Mouse (Mus musculus) hindbrain, embryonic 14.5 days (tissue): ENCODE results near the gene 1700021F05Rik. TPM values are rescaled to one million over a fixed set of nuclear protein-coding genes. Genes with fewer than 3 reads are reported as not detected.

ENCODE experiments used
- ATAC-seq: fragments of 200-750 bp; cut with Nextera tagmentation; 2 replicates; pipeline ENCODE4 v1.8.0; 2017; ENCODE audit warnings: moderate number of reproducible peaks, mild to moderate bottlenecking, moderate TSS enrichment, moderate library complexity; ENCODE audit not compliant: low FRiP score
- DNase-seq: peaks from one replicate; pipeline ENCODE4 v3.0.0-alpha.2; 2015; ENCODE audit warnings: low spot score
- H3K27ac ChIP-seq: fragments of 300-500 bp; sonication (generic); 2 replicates; pipeline ENCODE4 v1.5.1; 2014; ENCODE audit warnings: mild to moderate bottlenecking, moderate library complexity
- H3K27me3 ChIP-seq: fragments of 300-500 bp; sonication (generic); 2 replicates; pipeline ENCODE4 v1.6.1; 2014; ENCODE audit warnings: mild to moderate bottlenecking, low read length, mixed read lengths; ENCODE audit not compliant: control insufficient read depth, insufficient read depth
- H3K36me3 ChIP-seq: fragments of 300-500 bp; sonication (generic); replicated peaks from 2 replicates; pipeline ENCODE4 v1.6.1; 2014; ENCODE audit not compliant: control insufficient read depth, insufficient read depth
- H3K4me1 ChIP-seq: fragments of 300-500 bp; sonication (generic); replicated peaks from 2 replicates; pipeline ENCODE4 v1.6.1; 2014; ENCODE audit warnings: antibody characterized with exemption, low read length, mixed read lengths; ENCODE audit not compliant: control insufficient read depth, insufficient read depth
- H3K4me2 ChIP-seq: fragments of 300-500 bp; sonication (generic); replicated peaks from 2 replicates; pipeline ENCODE4 v1.6.1; 2014; ENCODE audit warnings: mild to moderate bottlenecking, moderate library complexity
- H3K4me3 ChIP-seq: fragments of 300-500 bp; sonication (generic); replicated peaks from 2 replicates; pipeline ENCODE4 v1.5.1; 2014; ENCODE audit warnings: mild to moderate bottlenecking, low read length
- H3K9ac ChIP-seq: fragments of 300-500 bp; sonication (generic); 2 replicates; pipeline ENCODE4 v1.6.1; 2014
- H3K9me3 ChIP-seq: fragments of 300-500 bp; sonication (generic); 2 replicates; pipeline ENCODE4 v1.6.1; 2016; ENCODE audit warnings: low read length; ENCODE audit not compliant: control insufficient read depth
- WGBS: fragments of 180-500 bp; shearing (Covaris S2); extraction: QIAGEN DNeasy Blood & Tissue Kit; methylation state at CpG from one replicate; pipeline ENCODE4 v1.1.7; 2014; 5-methylcytosine and 5-hydroxymethylcytosine counted together
- polyA plus RNA-seq: library from polyadenylated mRNA; unstranded; fragments of >200 nt; fragmentation: Nextera tagmentation; extraction: Ambion mirVana; gene quantifications from 2 replicates; pipeline ENCODE4 v1.2.1, GENCODE M21; 2014

Gene 1700021F05Rik
- polyA plus RNA-seq, 1 experiment from 2014 or later = 66.1 TPM

GRCm38 (mm10) chr10:43577997-43578331, 37.2 kb upstream of the 1700021F05Rik start, which contains the start of gene Cd24a:
Gene Cd24a, plus strand, starts transcription at chr10:43578284.
- no peak for DNase-seq
- Histone ChIP-seq H3K36me3 (peaks cover 7% of the 10 kb centered on the region), H3K9ac (peak within 1 kb of the TSS; percentile 95), H3K4me3 (peak within 1 kb of the TSS; percentile 79), H3K4me1 (peaks cover 20% of the 10 kb centered on the region), H3K27me3 (no peaks in the 10 kb centered on the region), H3K4me2 (peak within 1 kb of the TSS; percentile 67), H3K9me3 (no peaks in the 10 kb centered on the region), H3K27ac (peak within 1 kb of the TSS; percentile 99)
- no peak for ATAC-seq
- under 1% methylated on average over 6 of the region's 6 CpGs for WGBS

- Histone ChIP-seq H3K9ac (0 out of 2 replicates have a peak overlapping the region, but pooled peaks have one; percentile 95), H3K4me2 (peak overlapping the region; percentile 67), H3K4me1 (peaks cover 19% of the 10 kb centered on the region), H3K27me3 (no peaks in the 10 kb centered on the region), H3K27ac (peak overlapping the region; percentile 99; the same call in 1 of the 2 replicates), H3K36me3 (peaks cover 2% of the 10 kb centered on the region; the same call in 1 of the 2 replicates), H3K9me3 (no peaks in the 10 kb centered on the region), H3K4me3 (peak overlapping the region; percentile 79)
- DNase-seq (no peak), ATAC-seq (no peak)
- WGBS = 14% methylated on average over 19 of the region's 19 CpGs
These were observed 36.7 kb upstream of the 1700021F05Rik start for GRCm38 (mm10) chr10:43577299-43577996.

GRCm38 (mm10) chr10:43574956-43575355, 34.2 kb upstream of the 1700021F05Rik start:
- Histone ChIP-seq H3K9ac (no peak overlapping the region), H3K4me2 (no peak overlapping the region), H3K4me3 (no peak overlapping the region), H3K4me1 (peaks cover 7% of the 10 kb centered on the region; the same call in 1 of the 2 replicates), H3K36me3 (no peaks in the 10 kb centered on the region), H3K9me3 (peaks cover 5% of the 10 kb centered on the region; the same call in 1 of the 2 replicates), H3K27me3 (no peaks in the 10 kb centered on the region), H3K27ac (no peak overlapping the region)
- DNase-seq (peak; percentile 93), ATAC-seq (no peak)
- WGBS = 0% methylated on average over 3 of the region's 3 CpGs

- Histone ChIP-seq H3K36me3 (no peaks in the 10 kb centered on the region), H3K4me2 (no peak overlapping the region), H3K27me3 (no peaks in the 10 kb centered on the region), H3K9me3 (peaks cover 5% of the 10 kb centered on the region; the same call in 1 of the 2 replicates), H3K4me1 (peaks cover 7% of the 10 kb centered on the region; the same call in 1 of the 2 replicates), H3K9ac (no peak overlapping the region), H3K4me3 (no peak overlapping the region), H3K27ac (no peak overlapping the region)
- ATAC-seq (no peak), DNase-seq (no peak)
- WGBS = 86% methylated on average over 2 of the region's 2 CpGs
These were observed 33.6 kb upstream of the 1700021F05Rik start for GRCm38 (mm10) chr10:43574352-43574751.

GRCm38 (mm10) chr10:43561311-43561710, 20.5 kb upstream of the 1700021F05Rik start:
- DNase-seq (no peak), ATAC-seq (no peak)
- no peak overlapping the region for H3K4me3 ChIP-seq
- H3K27me3 ChIP-seq = no peaks in the 10 kb centered on the region
- no peaks in the 10 kb centered on the region for H3K36me3 ChIP-seq
- H3K4me1 ChIP-seq = no peaks in the 10 kb centered on the region
- H3K9ac ChIP-seq = no peak overlapping the region
- H3K27ac ChIP-seq = no peak overlapping the region
- WGBS = 95% methylated on average over 2 of the region's 2 CpGs
- H3K9me3 ChIP-seq = no peaks in the 10 kb centered on the region
- H3K4me2 ChIP-seq = no peak overlapping the region

- no peak overlapping the region for H3K9ac ChIP-seq
- H3K36me3 ChIP-seq = no peaks in the 10 kb centered on the region
- ATAC-seq (no peak), DNase-seq (no peak)
- no peak overlapping the region for H3K4me2 ChIP-seq
- H3K9me3 ChIP-seq = no peaks in the 10 kb centered on the region
- 42% methylated on average over 2 of the region's 2 CpGs for WGBS
- no peaks in the 10 kb centered on the region for H3K4me1 ChIP-seq
- H3K27ac ChIP-seq = no peak overlapping the region
- no peak overlapping the region for H3K4me3 ChIP-seq
- H3K27me3 ChIP-seq = no peaks in the 10 kb centered on the region
These were observed 20.0 kb upstream of the 1700021F05Rik start for GRCm38 (mm10) chr10:43560765-43561164.

- no peak for DNase-seq
- H3K27me3 ChIP-seq = no peaks in the 10 kb centered on the region
These were observed 18.5 kb upstream of the 1700021F05Rik start for GRCm38 (mm10) chr10:43559313-43559712.

GRCm38 (mm10) chr10:43557630-43558165, 16.9 kb upstream of the 1700021F05Rik start:
- Histone ChIP-seq H3K4me2 (no peak overlapping the region), H3K27ac (no peak overlapping the region), H3K4me1 (no peaks in the 10 kb centered on the region), H3K36me3 (no peaks in the 10 kb centered on the region), H3K4me3 (no peak overlapping the region), H3K9ac (no peak overlapping the region), H3K9me3 (no peaks in the 10 kb centered on the region), H3K27me3 (no peaks in the 10 kb centered on the region)
- WGBS = 87% methylated on average over 5 of the region's 5 CpGs
- DNase-seq = no peak
- no peak for ATAC-seq

More at GRCm38 (mm10) chr10:43559313-43559712, 18.5 kb upstream of the 1700021F05Rik start:
- Histone ChIP-seq H3K27ac (no peak overlapping the region), H3K9ac (no peak overlapping the region), H3K36me3 (no peaks in the 10 kb centered on the region), H3K4me3 (no peak overlapping the region), H3K4me1 (no peaks in the 10 kb centered on the region), H3K9me3 (no peaks in the 10 kb centered on the region), H3K4me2 (no peak overlapping the region)
- 83% methylated on average over 11 of the region's 11 CpGs for WGBS
- ATAC-seq = no peak

- peak; percentile 59; the same call in 1 of the 2 replicates for ATAC-seq
- Histone ChIP-seq H3K4me1 (no peaks in the 10 kb centered on the region), H3K9ac (no peak overlapping the region), H3K27ac (peak overlapping the region; percentile 52; the same call in 1 of the 2 replicates), H3K4me3 (no peak overlapping the region), H3K4me2 (no peak overlapping the region), H3K9me3 (no peaks in the 10 kb centered on the region), H3K27me3 (no peaks in the 10 kb centered on the region), H3K36me3 (no peaks in the 10 kb centered on the region)
- no peak for DNase-seq
- 23% methylated on average over 3 of the region's 3 CpGs for WGBS
These were observed 10.6 kb upstream of the 1700021F05Rik start for GRCm38 (mm10) chr10:43551388-43551787.
